Mouse (Mus musculus) skeletal muscle tissue, postnatal 0 days (tissue): ENCODE data around the gene Mzf1. TPM values are rescaled to one million over a fixed set of nuclear protein-coding genes. Genes with fewer than 3 reads are reported as not detected.

Source experiments
- polyA plus RNA-seq: library from polyadenylated mRNA; unstranded; fragments of >200 nt; fragmentation: Nextera tagmentation; extraction: Ambion mirVana; gene quantifications from 2 replicates; pipeline ENCODE4 v1.2.1, GENCODE M21; 2015

The Mzf1 gene
- 0.94 and 0.99 TPM in 2 replicates for polyA plus RNA-seq

GRCm38 (mm10) chr7:13054287-13055010 lies at the start of gene Mzf1:
Gene Mzf1, minus strand, starts transcription at chr7:13054764.

GRCm38 (mm10) chr7:13095073-13095472 lies 40.5 kb upstream of the Mzf1 start, which contains the start of gene Vmn1r85:
Gene Vmn1r85, minus strand, starts transcription at chr7:13095173.

DNA sequence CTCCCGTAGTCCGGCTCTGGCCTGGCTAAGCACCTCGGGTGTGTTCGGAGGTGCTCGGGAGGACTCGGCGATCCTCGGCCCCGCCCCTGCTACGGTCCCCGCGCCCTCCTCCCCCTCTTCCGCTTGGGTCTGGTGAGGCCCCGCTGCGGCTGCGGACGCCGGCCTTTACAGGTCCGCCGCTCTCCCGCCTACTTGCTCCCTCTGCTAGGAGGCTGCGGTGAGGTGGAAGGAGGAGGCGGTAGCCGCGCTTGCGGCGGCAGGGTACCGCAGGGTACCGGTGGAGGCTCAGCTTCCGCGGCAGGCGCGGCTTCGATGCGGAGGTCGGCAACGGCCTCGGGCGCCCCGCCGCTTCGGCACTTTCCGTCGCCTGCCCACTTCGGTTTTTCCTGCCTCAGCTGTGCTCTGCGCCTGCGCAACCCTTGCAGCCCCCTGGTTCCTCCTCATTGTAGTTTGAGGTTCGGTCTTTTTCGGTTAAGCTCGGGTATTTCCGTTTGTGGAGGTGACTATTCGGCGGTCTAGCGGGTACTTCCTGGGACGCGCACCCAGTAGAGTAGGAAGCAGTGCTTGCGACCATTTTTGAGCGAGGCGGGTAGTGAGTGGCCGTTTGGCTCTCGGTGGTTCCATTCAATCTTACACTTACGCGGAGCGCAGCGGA lies 16.5 kb downstream of the Mzf1 start, which contains the start of gene Ube2m:
Gene Ube2m (minus strand): TSS at position 375 of the 655 bp plus-strand sequence.

DNA sequence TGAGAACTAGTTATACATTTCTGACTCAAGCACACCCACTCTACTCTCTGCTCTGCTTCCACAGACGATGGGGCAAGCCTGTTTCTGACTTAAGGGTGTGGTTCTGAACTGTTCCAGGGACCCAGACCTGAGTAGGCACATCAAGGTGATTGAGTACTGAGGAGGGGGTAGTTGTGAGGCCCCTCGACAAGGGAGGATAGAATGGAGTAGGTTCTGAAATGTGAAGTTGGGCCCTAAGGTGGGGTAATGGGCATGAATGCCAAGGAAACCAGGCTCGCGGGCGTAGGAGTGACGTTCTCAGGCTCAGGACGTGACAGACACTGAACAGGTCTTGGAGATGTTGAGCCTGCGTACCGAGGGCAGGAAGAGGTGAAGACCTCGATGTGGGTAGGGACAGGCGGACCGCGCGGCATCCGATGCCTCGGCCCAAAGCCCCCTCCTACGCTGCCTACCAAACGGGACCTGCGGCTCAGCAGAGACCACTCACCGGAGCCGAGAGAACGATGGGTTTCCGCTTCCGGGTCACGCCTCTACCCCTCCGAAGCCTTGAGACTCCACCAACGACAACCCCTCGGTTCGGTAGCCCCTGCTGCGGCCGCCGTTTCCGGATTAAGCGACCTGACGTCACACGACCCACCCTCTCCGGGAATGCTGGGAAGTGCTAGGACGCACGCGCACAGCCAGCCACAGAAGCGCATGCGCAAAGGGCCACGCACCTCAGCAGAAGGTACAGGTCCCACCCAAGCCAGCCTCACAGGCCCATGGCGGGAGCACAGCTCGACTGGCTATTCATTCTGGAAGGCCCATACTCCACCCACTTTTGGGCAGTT lies 20.2 kb downstream of the Mzf1 start, which contains the start of gene Chmp2a:
Gene Chmp2a (minus strand): TSS at position 660 of the 830 bp plus-strand sequence.

GRCm38 (mm10) chr7:13010005-13010908 lies 44.3 kb downstream of the Mzf1 start, which contains the start of gene Zbtb45:
Gene Zbtb45, minus strand, starts transcription at chr7:13010034.

GRCm38 (mm10) chr7:12998851-12999250 lies 55.7 kb downstream of the Mzf1 start, which contains the start of gene Trim28:
Gene Trim28, plus strand, starts transcription at chr7:12999114.

GRCm38 (mm10) chr7:12998053-12998452 lies 56.5 kb downstream of the Mzf1 start, which contains the start of gene Slc27a5:
Gene Slc27a5, minus strand, starts transcription at chr7:12998192.

Other genes starting within 250 kb of the Mzf1 start
- 6.8 and 7.2 TPM in 2 replicates for gene Zfp329, start 235.9 kb downstream of the Mzf1 start, polyA plus RNA-seq
- gene Zfp110, start 220.0 kb downstream of the Mzf1 start, polyA plus RNA-seq: 15.4 and 16.0 TPM in 2 replicates
- 1.4 and 1.6 TPM in 2 replicates for gene Zfp128, start 173.6 kb downstream of the Mzf1 start, polyA plus RNA-seq
- 3.4 and 3.5 TPM in 2 replicates for gene Zscan22, start 156.9 kb downstream of the Mzf1 start, polyA plus RNA-seq
- gene Rps5, start 132.5 kb downstream of the Mzf1 start, polyA plus RNA-seq: 512 and 672 TPM in 2 replicates
- gene Rnf225, start 127.3 kb downstream of the Mzf1 start, polyA plus RNA-seq: 0.15 and 1.4 TPM in 2 replicates
- 3.5 and 3.7 TPM in 2 replicates for gene Zfp324, start 88.9 kb downstream of the Mzf1 start, polyA plus RNA-seq
- gene Zfp446, start 76.9 kb downstream of the Mzf1 start, polyA plus RNA-seq: 2.3 and 2.8 TPM in 2 replicates
- 0.28 TPM in 1 of 2 replicates, not detected in the other for gene Slc27a5, start 56.6 kb downstream of the Mzf1 start, polyA plus RNA-seq
- 76.9 and 85.0 TPM in 2 replicates for gene Trim28, start 55.6 kb downstream of the Mzf1 start, polyA plus RNA-seq
- 8.3 and 8.9 TPM in 2 replicates for gene Zbtb45, start 44.7 kb downstream of the Mzf1 start, polyA plus RNA-seq
- 150 and 176 TPM in 2 replicates for gene Chmp2a, start 20.0 kb downstream of the Mzf1 start, polyA plus RNA-seq
- gene Ube2m, start 16.5 kb downstream of the Mzf1 start, polyA plus RNA-seq: 117 and 128 TPM in 2 replicates
- not detected in 2 replicates for gene Vmn1r85, start 40.4 kb upstream of the Mzf1 start, polyA plus RNA-seq
- gene Vmn1r86, start 65.2 kb upstream of the Mzf1 start, polyA plus RNA-seq: not detected in 2 replicates
- gene Vmn1r87, start 85.4 kb upstream of the Mzf1 start, polyA plus RNA-seq: not detected in 2 replicates
- gene Vmn1r88, start 104.8 kb upstream of the Mzf1 start, polyA plus RNA-seq: not detected in 2 replicates
- not detected in 2 replicates for gene Vmn1r89, start 158.3 kb upstream of the Mzf1 start, polyA plus RNA-seq
- gene Lig1, start 222.5 kb upstream of the Mzf1 start, polyA plus RNA-seq: 16.4 and 21.9 TPM in 2 replicates
- 4.2 and 4.8 TPM in 2 replicates for gene Zswim9, start 224.0 kb upstream of the Mzf1 start, polyA plus RNA-seq